Mouse (Mus musculus) spleen, postnatal 10 days (tissue): Measurements from ENCODE around the gene Clstn2.

Experiments
- DNase-seq, 2 experiments: peaks; one replicate each; pipeline ENCODE4 v3.0.0; 2021 to 2022; ENCODE audit warnings: low spot score in 2 of 2

Gene Clstn2

DNA sequence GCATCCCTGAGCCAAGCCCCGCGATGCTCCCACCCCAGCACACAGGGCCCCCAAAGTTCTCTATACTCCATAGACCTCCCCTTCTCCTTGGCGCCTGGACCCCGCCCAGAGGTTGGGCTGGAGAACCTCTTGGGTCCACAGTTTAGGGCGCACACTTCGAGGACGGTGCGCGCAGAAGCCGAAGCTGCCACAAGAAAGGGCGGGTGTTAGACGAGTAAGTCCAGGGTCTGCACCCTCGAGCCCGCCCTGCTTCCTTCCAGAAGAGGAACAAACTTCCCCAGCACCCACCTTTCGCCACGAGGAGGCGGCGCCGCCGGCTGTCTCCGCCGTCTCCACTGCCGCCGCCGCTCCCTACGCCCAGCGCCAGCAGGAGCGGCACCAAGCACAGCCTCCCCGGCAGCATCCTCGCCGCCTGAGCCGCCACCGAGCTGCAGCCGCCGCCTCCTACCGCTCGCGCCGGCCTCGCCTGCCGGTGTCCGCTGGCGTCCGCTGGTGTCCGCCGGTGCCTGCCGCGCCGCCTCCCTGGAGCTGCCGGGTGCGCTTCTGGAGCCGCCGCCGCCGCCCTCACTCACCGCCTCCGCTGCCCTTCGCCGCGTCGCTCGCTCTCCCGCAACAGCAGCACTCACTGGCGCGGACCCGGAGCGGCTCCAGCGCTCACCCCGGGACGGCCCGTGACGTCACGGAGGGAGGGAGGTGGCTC, at the start of gene Clstn2:
Clstn2 (minus strand) TSS at position 609 of the 700 bp plus-strand sequence.
- peak in 1 of 2 experiments; percentile 15 for DNase-seq

DNA sequence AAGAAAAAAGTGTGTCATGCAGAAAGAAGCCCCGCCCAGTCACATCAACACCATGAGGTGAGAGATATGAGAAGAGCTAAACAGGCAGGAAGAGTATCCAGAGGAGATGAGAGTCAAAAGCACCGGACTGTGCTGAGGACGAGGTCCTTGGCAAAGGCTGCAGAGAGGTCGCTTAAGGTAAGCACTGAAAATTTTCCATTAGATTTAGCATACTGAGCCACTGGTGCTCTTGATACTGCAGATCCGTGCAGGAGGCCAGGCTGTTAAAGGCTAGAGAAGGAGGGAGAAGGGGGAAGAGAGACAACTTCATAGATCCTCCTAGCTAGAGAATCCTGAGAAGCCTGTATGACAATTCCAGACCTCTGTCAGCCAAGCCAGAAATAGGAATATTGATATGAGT, 34.8 kb upstream of the Clstn2 start:
- no peak for DNase-seq

DNA sequence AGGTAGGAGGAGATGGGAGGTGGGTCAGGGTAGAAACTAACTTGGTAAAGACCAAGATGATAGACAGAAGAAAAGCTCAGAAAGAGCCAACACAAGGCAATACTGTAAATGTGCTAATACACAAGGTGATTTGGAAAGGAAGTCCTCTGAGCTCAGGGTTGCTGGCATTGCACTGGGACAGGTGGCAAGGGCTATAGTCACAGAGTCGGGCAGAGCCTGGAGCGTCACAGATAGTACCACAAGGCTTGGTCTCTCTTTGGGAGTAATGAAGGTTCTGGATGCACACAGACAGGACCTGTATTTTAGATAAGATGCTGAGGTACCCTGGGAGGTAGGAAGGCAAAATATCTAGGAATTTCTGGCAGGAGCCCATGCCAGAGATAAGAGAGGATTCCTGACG, 28.7 kb upstream of the Clstn2 start:
- DNase-seq = no peak

- no peak for DNase-seq
These were observed 24.3 kb upstream of the Clstn2 start for GRCm38 (mm10) chr9:98057291-98057690.

DNA sequence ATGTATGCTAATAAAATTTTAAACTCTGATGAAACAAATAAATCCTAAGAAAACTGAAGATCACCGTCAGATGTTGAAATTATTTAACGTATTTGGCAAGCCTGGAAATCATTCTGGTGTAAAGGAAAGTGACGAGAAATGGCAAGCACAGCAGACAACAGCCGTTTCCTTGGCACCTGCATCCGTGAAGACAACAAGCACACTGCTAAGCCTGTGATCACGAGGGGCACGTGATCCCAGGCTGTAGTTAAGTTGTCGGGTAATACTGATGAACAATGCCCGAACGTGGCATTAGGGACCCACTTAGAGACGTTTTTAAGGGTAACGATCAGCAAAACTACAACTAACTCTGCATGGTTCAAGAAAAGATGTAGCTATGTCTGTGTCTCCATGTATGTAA, 18.4 kb upstream of the Clstn2 start:
- no peak for DNase-seq

DNA sequence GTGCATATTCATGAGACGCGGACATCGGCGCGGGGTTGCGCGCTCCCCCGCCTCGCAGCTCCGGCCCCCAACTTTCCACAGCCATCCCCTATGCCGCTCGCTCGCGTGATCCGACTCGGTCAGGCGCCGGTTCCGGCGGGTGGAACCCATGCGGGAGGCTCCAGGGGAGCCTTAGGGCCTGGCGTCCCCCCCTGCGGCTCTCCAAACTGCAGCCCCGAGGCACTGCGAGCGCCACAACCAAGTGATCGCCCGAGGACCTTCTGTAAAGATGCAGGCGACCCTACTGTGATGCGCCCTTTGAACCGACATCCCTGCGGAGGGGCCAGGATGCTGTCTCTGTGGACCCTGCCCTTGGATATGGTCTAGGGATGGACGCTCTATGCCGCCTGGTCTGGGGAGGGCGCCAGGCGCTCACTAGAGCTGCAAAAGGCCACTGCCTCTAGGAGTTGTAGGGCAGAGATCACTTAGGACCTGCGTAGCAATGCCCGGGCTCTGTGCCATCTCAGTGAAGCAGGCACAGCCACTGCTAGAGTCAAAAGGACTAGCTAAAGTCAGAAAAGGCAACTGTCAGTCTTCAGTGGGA, 383 bp upstream of the Clstn2 start:
- no peak for DNase-seq

- no peak for DNase-seq
These were observed 946 bp downstream of the Clstn2 start for GRCm38 (mm10) chr9:98031898-98032572.

- no peak for DNase-seq
These were observed 2.3 kb downstream of the Clstn2 start for GRCm38 (mm10) chr9:98030715-98031114.

DNA sequence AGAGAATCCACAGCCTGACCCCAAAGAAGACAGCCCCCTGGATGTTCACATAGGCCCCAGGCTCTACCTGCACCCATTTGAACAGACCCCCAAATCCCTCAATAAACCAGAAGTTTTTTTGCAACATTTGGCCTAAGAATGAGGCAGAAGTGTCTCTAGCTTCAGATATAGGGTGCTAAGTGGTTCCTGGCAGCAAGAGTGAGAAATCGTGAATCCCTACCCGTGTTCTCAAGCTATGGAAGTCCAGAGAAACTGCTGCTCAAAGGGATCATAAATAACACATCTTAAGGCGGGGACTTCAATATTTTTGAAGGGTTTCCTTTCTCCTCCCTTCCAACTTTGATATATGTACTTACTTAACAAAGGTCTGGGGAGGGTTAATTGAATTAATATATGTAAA, 7.4 kb downstream of the Clstn2 start:
- DNase-seq = no peak

- DNase-seq = no peak
These were observed 9.9 kb downstream of the Clstn2 start for GRCm38 (mm10) chr9:98023069-98023468.

DNA sequence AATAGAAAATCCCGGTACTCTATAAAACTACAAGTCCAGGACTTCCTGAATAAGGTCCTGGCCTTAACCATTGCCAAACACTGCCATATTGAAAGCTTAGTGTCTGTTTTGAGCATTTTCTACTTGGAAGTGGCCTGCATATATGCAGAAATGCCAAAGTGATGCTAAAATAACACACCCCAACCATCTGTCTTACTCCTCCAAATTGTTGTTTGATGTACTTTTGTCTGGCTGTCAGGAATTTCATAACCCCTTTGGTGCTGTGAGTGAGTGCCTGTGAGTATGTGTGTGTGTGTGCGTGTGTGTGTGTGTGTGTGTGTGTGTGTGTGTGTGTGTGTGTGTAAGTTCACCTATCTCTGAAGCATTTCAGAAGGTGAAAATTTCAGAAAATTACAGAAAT, 13.1 kb downstream of the Clstn2 start:
- DNase-seq = no peak

- no peak for DNase-seq
These were observed 14.3 kb downstream of the Clstn2 start for GRCm38 (mm10) chr9:98018687-98019086.

DNA sequence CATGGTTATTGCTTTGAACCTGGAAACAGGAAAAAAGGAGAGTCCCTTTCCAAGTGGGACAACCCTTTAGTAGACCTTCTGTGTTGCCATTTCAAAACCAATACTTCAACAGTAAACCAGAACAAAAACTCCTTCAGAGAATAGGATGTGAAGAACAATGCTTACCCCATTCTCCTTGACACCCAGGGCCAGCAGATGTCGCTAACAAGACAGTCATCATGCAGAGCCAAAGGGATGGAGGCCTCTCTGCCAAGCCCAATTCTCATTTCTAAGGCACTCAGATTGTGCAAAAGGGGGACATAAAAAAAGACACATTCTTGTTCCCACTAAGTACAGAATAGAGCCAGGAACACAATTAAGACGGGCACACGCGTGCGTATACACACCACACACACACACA, 16.4 kb downstream of the Clstn2 start:
- DNase-seq = no peak

DNA sequence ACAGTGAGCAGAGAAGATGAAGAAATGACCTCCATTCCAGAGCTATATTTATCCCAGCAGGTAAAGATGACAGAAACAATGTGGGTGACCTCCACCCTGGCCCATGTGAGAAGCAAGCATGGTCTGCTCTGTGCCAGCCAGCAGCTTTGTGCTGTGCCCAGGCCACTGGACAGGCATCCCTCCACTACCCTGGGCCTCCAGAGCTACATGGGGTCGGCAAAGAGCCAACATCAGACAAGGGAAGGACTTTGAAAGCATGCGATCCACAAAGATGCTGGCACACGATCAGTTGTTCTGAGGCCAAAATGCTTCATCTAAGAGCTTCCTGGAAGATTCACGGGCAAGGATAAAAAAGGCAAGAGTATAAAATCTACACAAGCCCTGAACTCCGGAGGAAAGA, 36.6 kb downstream of the Clstn2 start:
- no peak for DNase-seq

DNA sequence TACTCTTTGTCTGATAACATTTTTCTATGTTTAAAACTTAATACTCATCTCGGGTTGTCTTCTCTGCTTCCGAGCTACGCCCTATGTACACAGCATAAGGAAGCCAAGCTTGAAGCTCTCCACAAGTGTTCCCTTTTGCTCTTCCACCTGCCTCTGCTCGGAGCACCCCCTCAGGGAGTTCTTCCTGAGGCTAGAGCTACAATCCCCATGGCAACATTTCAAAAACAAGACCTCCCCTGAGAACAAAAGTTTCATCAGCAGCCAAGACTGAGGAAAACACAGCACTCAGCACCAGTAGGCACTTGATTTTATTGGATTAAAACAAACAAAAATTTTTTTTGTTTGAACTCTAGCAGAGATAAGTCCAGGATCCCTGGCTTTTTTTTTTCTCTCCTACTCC, 37.3 kb downstream of the Clstn2 start:
- DNase-seq = no peak

GRCm38 (mm10) chr9:97992131-97992530, 40.9 kb downstream of the Clstn2 start:
- DNase-seq = no peak

GRCm38 (mm10) chr9:97977339-97977738, 55.6 kb downstream of the Clstn2 start:
- DNase-seq = no peak

- DNase-seq = no peak
These were observed 58.1 kb downstream of the Clstn2 start for GRCm38 (mm10) chr9:97974801-97975347.

- no peak for DNase-seq
These were observed 66.3 kb downstream of the Clstn2 start for GRCm38 (mm10) chr9:97966691-97967090.

- no peak for DNase-seq
These were observed 75.5 kb downstream of the Clstn2 start for GRCm38 (mm10) chr9:97957508-97957907.

DNA sequence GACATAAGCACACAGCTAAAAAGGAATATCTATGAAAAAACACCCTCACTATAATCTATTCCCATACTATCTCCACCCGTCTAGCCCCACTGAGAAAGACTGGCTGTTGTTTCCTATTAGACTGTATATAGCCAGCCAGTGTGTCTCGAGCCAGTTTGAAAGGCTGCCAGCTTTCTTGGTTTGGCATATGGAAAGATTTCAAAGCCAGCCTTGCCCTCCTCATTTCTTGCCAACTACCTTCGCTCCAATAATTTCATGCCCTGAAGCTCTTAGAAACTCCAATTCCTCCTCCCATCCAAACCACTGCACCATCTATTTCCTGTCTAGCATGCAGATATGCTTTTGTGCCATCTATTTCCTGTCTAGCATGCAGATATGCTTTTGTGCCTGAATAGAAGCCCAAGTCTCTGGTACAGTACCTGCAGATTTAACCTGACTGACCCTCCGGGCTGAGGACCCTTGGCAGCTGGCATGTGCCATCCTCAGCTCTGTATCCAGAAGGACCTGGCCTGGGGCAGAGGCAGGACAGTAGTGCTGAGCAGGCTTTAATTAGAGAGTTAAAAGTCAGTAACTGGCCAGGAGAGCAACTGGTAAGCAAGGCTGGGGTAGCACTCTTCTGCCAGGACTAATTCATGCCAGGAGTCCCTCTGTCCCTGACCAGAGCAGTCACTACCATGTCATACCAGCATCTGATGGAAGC, 76.4 kb downstream of the Clstn2 start:
- DNase-seq = no peak

DNA sequence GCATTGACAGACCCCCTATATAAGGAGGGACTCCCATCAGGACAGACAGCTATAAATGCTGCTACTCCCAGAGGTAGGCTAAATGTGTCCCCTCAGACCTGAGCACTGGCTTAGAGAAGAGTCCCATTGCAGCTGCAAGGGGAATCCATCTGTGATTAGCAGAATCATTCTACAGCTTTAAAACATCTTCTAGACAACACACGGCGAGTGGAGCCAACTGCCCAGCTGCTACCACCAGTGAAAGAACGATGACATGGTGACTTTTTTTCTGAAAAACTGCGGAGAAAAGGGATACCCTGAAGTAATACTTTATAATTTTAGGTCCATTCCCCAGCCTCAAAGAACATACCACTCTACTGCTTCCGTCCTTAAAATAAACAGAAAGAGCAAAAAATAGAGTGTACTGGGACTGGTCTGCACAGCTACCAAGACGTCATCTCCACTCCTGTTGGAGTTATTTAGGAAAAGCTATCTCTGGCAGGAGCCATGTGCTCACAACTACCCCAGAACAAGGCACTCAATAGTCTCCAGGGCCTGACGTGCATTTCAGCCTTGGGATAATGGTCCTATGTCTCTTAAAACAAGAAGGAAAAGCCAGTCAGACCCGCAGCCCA, 79.1 kb downstream of the Clstn2 start:
- no peak for DNase-seq
